ENCODE assay signal across 16 mouse cellular contexts in the genomic region with DNA sequence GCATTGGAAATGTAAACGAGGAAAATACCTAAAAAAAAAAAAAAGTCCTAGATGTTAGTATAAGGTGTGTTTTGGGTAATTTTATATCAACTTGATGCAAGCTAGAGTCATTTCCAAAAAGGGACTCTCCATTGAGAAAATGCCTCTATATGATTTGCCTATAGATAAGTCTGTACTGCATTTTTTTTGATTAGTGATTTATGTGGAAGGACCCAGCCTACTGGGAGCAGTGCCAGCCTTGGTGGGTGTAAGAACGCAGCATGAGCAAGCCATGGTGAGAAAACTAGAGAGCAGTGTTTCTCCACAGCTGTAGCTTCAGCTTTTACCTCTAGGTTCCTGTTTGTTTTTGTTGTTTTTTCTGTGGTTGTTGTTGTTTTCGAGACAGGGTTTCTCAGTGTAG. TPM values are rescaled to one million over a fixed set of nuclear protein-coding genes. Genes with fewer than 3 reads are reported as not detected.
"Had no signal": no experiment of that assay in that cellular context is flagged by ENCODE, and none has a peak within 500 bp of the region (broad histone marks: within the 10 kb centered on the region; RNA-seq: fewer than 3 reads in every experiment).

No protein-coding gene starts in this region.

- DNase-seq: kidney, adult 18-20 months; kidney, adult 9 months; kidney, postnatal 14 days; layer of hippocampus, adult 9-11 months; liver, postnatal 0 days; lung, postnatal 10 days; lung, postnatal 36 days; retina, postnatal 1 day; thymus, adult 2 months; thymus, postnatal 14 days; thymus, postnatal 4 days had no signal

RNA-seq across cellular contexts. Expression of a gene that starts 2.4 kb away (rescaled TPM):
- total RNA-seq: layer of hippocampus, adult 18-20 months; layer of hippocampus, postnatal 25 days; left cerebral cortex, postnatal 36 days; neutrophil, adult 5-6 weeks had no signal

RNA-seq across cellular contexts. Expression of a gene that starts 29.2 kb away (rescaled TPM):
- total RNA-seq: monocyte, adult 5-6 weeks had no signal
